Mouse (Mus musculus) lung, postnatal 0 days (tissue): ENCODE measurements around the gene Tmem106a.

Experiments
- CTCF ChIP-seq: IDR thresholded peaks from 2 replicates; pipeline ENCODE4 v1.5.1; 2016; ENCODE audit warnings: antibody characterized with exemption, mild to moderate bottlenecking
- EP300 ChIP-seq: IDR thresholded peaks from 2 replicates; pipeline ENCODE4 v1.6.1; 2016; ENCODE audit warnings: antibody characterized with exemption, mild to moderate bottlenecking, control low read depth

GRCm38 (mm10) chr11:101589989-101590624 lies 8.1 kb downstream of the Tmem106a start:
- no peak for TF ChIP-seq CTCF
- no peak for TF ChIP-seq EP300
